Mouse (Mus musculus) thymus, postnatal 10 days (tissue): ENCODE measurements at regions not wholly inside any gene's neighbourhood (a gene's known extent, or its start where the extent isn't known, plus 50 kb on each side); places are given as distances from the start of the nearest gene placed in this dataset.

Source experiments
- DNase-seq, 2 experiments: peaks; one replicate each; pipeline ENCODE4 v3.0.0; 2021; ENCODE audit warnings: low spot score in 2 of 2

- no peak for DNase-seq
Measured at GRCm38 (mm10) chr1:91611281-91611680, 70.9 kb downstream of the Asb1 start.

- no peak for DNase-seq
Measured at GRCm38 (mm10) chr1:91611694-91612093, 71.3 kb downstream of the Asb1 start.

GRCm38 (mm10) chr1:91612912-91613311, 72.6 kb downstream of the Asb1 start:
- no peak for DNase-seq

GRCm38 (mm10) chr1:91615396-91615795, 75.1 kb downstream of the Asb1 start:
- no peak for DNase-seq

GRCm38 (mm10) chr1:91618527-91619135, 78.3 kb downstream of the Asb1 start:
- DNase-seq, result no peak

GRCm38 (mm10) chr1:91621141-91621540, 80.8 kb downstream of the Asb1 start:
- DNase-seq, result no peak

- no peak for DNase-seq
Measured at GRCm38 (mm10) chr1:91622874-91623273, 82.5 kb downstream of the Asb1 start.

- no peak for DNase-seq
Measured at GRCm38 (mm10) chr1:91624028-91624427, 83.7 kb downstream of the Asb1 start.

- DNase-seq, result peak in 1 of 2 experiments; percentile 3
Measured at GRCm38 (mm10) chr1:91624531-91625300, 84.4 kb downstream of the Asb1 start.

- DNase-seq, result peak; percentile 75 to 81
Measured at GRCm38 (mm10) chr1:91626090-91626489, 85.7 kb downstream of the Asb1 start.

GRCm38 (mm10) chr1:91630206-91630605, 89.9 kb downstream of the Asb1 start:
- peak; percentile 62 to 69 for DNase-seq

- DNase-seq, result peak; percentile 69 to 81
Measured at GRCm38 (mm10) chr1:91630871-91631410, 90.6 kb downstream of the Asb1 start.

- DNase-seq, result no peak
Measured at GRCm38 (mm10) chr1:91632906-91633493, 92.7 kb downstream of the Asb1 start.

GRCm38 (mm10) chr1:91636571-91636970, 96.2 kb downstream of the Asb1 start:
- DNase-seq, result no peak

- DNase-seq, result no peak
Measured at GRCm38 (mm10) chr1:91640551-91640950, 100.2 kb downstream of the Asb1 start.

- peak; percentile 60 to 64 for DNase-seq
Measured at GRCm38 (mm10) chr1:91658991-91659441, 118.7 kb downstream of the Asb1 start.

- DNase-seq, result peak; percentile 62 to 78
Measured at GRCm38 (mm10) chr1:91659486-91659885, 119.1 kb downstream of the Asb1 start.

GRCm38 (mm10) chr1:91663289-91663688, 122.9 kb downstream of the Asb1 start:
- DNase-seq, result no peak

- DNase-seq, result no peak
Measured at GRCm38 (mm10) chr1:91664622-91665021, 124.3 kb downstream of the Asb1 start.

GRCm38 (mm10) chr1:91668530-91668929, 128.2 kb downstream of the Asb1 start:
- DNase-seq, result no peak

- DNase-seq, result no peak
Measured at GRCm38 (mm10) chr1:91670980-91671379, 130.3 kb upstream of the Twist2 start.

- no peak for DNase-seq
Measured at GRCm38 (mm10) chr1:91674082-91674655, 127.1 kb upstream of the Twist2 start.
